Mouse (Mus musculus) ovary, adult 18-20 months (tissue): ENCODE measurements around the gene Izumo1.

ENCODE experiments used
- DNase-seq: peaks from one replicate; pipeline ENCODE4 v3.0.0; 2022; ENCODE audit warnings: low spot score, mixed read lengths

The Izumo1 gene

GRCm38 (mm10) chr7:45621443-45621842 is at the start of gene Izumo1:
TSS of gene Izumo1 (plus strand) at chr7:45621811.
- no peak for DNase-seq

GRCm38 (mm10) chr7:45571966-45572365 is 49.6 kb upstream of the Izumo1 start:
- DNase-seq: no peak

GRCm38 (mm10) chr7:45573954-45574353 is 47.7 kb upstream of the Izumo1 start:
- DNase-seq: no peak

GRCm38 (mm10) chr7:45574472-45575379 is 46.9 kb upstream of the Izumo1 start:
- no peak for DNase-seq

GRCm38 (mm10) chr7:45585923-45586322 is 35.7 kb upstream of the Izumo1 start:
- DNase-seq: no peak

GRCm38 (mm10) chr7:45587631-45588592 is 33.7 kb upstream of the Izumo1 start:
- no peak for DNase-seq

GRCm38 (mm10) chr7:45589173-45589572 is 32.4 kb upstream of the Izumo1 start:
- DNase-seq: peak; percentile 94

- DNase-seq: no peak
Observed at GRCm38 (mm10) chr7:45589898-45590297, 31.7 kb upstream of the Izumo1 start.

- DNase-seq: no peak
Observed at GRCm38 (mm10) chr7:45590874-45591273, 30.7 kb upstream of the Izumo1 start.

GRCm38 (mm10) chr7:45591880-45592279 is 29.7 kb upstream of the Izumo1 start:
- no peak for DNase-seq

- DNase-seq: no peak
Observed at GRCm38 (mm10) chr7:45593118-45593815, 28.3 kb upstream of the Izumo1 start.

- DNase-seq: no peak
Observed at GRCm38 (mm10) chr7:45595176-45595575, 26.4 kb upstream of the Izumo1 start.

GRCm38 (mm10) chr7:45596107-45596506 is 25.5 kb upstream of the Izumo1 start:
- DNase-seq: no peak

GRCm38 (mm10) chr7:45597013-45597412 is 24.6 kb upstream of the Izumo1 start:
- DNase-seq: no peak

- DNase-seq: no peak
Observed at GRCm38 (mm10) chr7:45597527-45597926, 24.1 kb upstream of the Izumo1 start.

GRCm38 (mm10) chr7:45598960-45599879 is 22.4 kb upstream of the Izumo1 start:
- no peak for DNase-seq

GRCm38 (mm10) chr7:45605704-45606289 is 15.8 kb upstream of the Izumo1 start:
- no peak for DNase-seq

GRCm38 (mm10) chr7:45609511-45609910 is 12.1 kb upstream of the Izumo1 start:
- DNase-seq: no peak

- no peak for DNase-seq
Observed at GRCm38 (mm10) chr7:45616277-45616676, 5.3 kb upstream of the Izumo1 start.

GRCm38 (mm10) chr7:45617042-45617695 is 4.4 kb upstream of the Izumo1 start, which contains the start of gene Fut1:
TSS of gene Fut1 (plus strand) at chr7:45617289.
- no peak for DNase-seq
